ENCODE assay signal across 10 mouse cellular contexts in genomic region chr16:30314236-30314635, GRCm38 (mm10). TPM values are rescaled to one million over a fixed set of nuclear protein-coding genes. Genes with fewer than 3 reads are reported as not detected.
DNase-seq lines count a peak whose midpoint lies in the region; TF ChIP-seq lines count a peak whose summit lies in the region.
"Had no signal": no experiment of that assay in that cellular context is flagged by ENCODE, and none has a peak within 500 bp of the region (broad histone marks: within the 10 kb centered on the region; RNA-seq: fewer than 3 reads in every experiment).

No protein-coding gene starts in this region.

- TF ChIP-seq EP300 in heart, adult 2 months (IDR thresholded peaks at IDR 0.05; ENCODE audit: insufficient read depth, low read depth, low read length): no peak

- no peaks in the 10 kb centered on the region for H3K79me2 ChIP-seq in heart, adult 2 months (replicated peaks; ENCODE audit: control insufficient read depth, insufficient read depth, low read length)

- TF ChIP-seq CTCF in heart, adult 2 months (IDR thresholded peaks at IDR 0.05): peak; percentile 84

- no peak for TF ChIP-seq POLR2A in heart, adult 2 months (IDR thresholded peaks at IDR 0.05; ENCODE audit: insufficient read depth, low read depth, low read length)

- H3K9ac ChIP-seq in heart, adult 2 months (ENCODE audit: low read depth, low read length): no peak overlapping the region

- no peak overlapping the region for H3K27ac ChIP-seq in heart, adult 2 months

- no peak for DNase-seq in heart, adult 2 months
- no peak for DNase-seq in heart, postnatal 4 days
- DNase-seq in lung, postnatal 14 days: peak; percentile 12
- DNase-seq in lung, postnatal 25 days (ENCODE audit: low spot score): no peak
- DNase-seq in adipocyte (ENCODE audit: low spot score): peak; percentile 71
- peak; percentile 71 for DNase-seq in retina, embryonic 14.5 days (ENCODE audit: low spot score)
- DNase-seq in right cerebral cortex, postnatal 25 days: no peak
- DNase-seq in cerebellum, adult 8-10 months: no peak
- DNase-seq: cerebellum, adult 11-12 months had no signal

- peaks cover 6% of the 10 kb centered on the region for H3K4me1 ChIP-seq in heart, adult 2 months (ENCODE audit: control insufficient read depth, insufficient read depth, low read length)

- H3K36me3 ChIP-seq in heart, adult 2 months (ENCODE audit: control insufficient read depth, insufficient read depth, low read length): no peaks in the 10 kb centered on the region

- H3K27me3 ChIP-seq in heart, adult 2 months (ENCODE audit: control insufficient read depth, insufficient read depth, low read length): peaks cover 2% of the 10 kb centered on the region; the same call in 1 of the 2 replicates
- H3K27me3 ChIP-seq: megakaryocyte, embryonic 14.5 days had no signal

- intact Hi-C loops in heart, adult 2 months (cut with DNase I): loop anchor here (1.0 kb wide), 1 partner anchor 62 kb away; no protein-coding TSS in a partner anchor

- H3K4me3 ChIP-seq in heart, adult 2 months: no peak overlapping the region
- H3K4me3 ChIP-seq: megakaryocyte, embryonic 14.5 days had no signal

RNA-seq across cellular contexts. Expression of gene Gp5, which starts 3.7 kb away (rescaled TPM):
- total RNA-seq in heart, adult 2 months (2021): 1 to 10 TPM in 1 of 2 experiments, under 1 TPM in 1; 0.39 to 2.3 TPM
- polyA plus RNA-seq in heart, adult 2 months (2012; rRNA removed): 0.61 and 1.5 TPM in 2 replicates
- total RNA-seq in heart, postnatal 4 days (2021): under 1 TPM; 0.12 to 0.38 TPM

RNA-seq across cellular contexts. Expression of gene Lrrc15, which starts 31.2 kb away (rescaled TPM):
- total RNA-seq in heart, adult 2 months (2021): under 1 TPM; 0.07 to 0.08 TPM
- 0.06 and 0.09 TPM in 2 replicates for polyA plus RNA-seq in heart, adult 2 months (2012; rRNA removed)
- total RNA-seq in heart, postnatal 4 days (2021): under 1 TPM; 0.70 to 0.76 TPM

RNA-seq across cellular contexts. Expression of gene Cpn2, which starts 46.9 kb away (rescaled TPM):
- under 1 TPM; 0.10 to 0.11 TPM for total RNA-seq in heart, adult 2 months (2021)
- 0.64 and 0.88 TPM in 2 replicates for polyA plus RNA-seq in heart, adult 2 months (2012; rRNA removed)
- not detected for total RNA-seq in heart, postnatal 4 days (2021)

Comparison
In these comparisons a context has a peak if more than half of its experiments do, and no peak if none do; other contexts are left out.
1. DNase-seq: peak in lung, postnatal 14 days (single experiment), adipocyte (single experiment) and retina, embryonic 14.5 days (single experiment); none in heart, adult 2 months (0 of 2), heart, postnatal 4 days (single experiment), lung, postnatal 25 days (single experiment), right cerebral cortex, postnatal 25 days (single experiment) and cerebellum, adult 8-10 months (single experiment).